Mouse (Mus musculus) cerebellum, adult 2 months (tissue): ENCODE measurements around the gene Dbndd2. TPM values are rescaled to one million over a fixed set of nuclear protein-coding genes. Genes with fewer than 3 reads are reported as not detected.

Experiments
- DNase-seq, 2 experiments: peaks; one replicate each; pipeline ENCODE4 v3.0.0; 2021
- H3K27ac ChIP-seq: fragments of 200-500 bp; 2 replicates; pipeline ENCODE4 v1.5.1; 2012; ENCODE audit warnings: low read length, control low read depth, inconsistent platforms; ENCODE audit not compliant: insufficient read depth
- H3K27me3 ChIP-seq: fragments of 200-500 bp; 2 replicates; pipeline ENCODE4 v1.6.1; 2012; ENCODE audit warnings: inconsistent platforms, mild to moderate bottlenecking, low read length, moderate library complexity; ENCODE audit not compliant: control insufficient read depth, insufficient read depth
- H3K4me1 ChIP-seq: fragments of 200-500 bp; 2 replicates; pipeline ENCODE4 v1.6.1; 2011; ENCODE audit warnings: low read length; ENCODE audit not compliant: control insufficient read depth, insufficient read depth
- H3K4me3 ChIP-seq: fragments of 200-500 bp; replicated peaks from 2 replicates; pipeline ENCODE3; 2011; ENCODE audit warnings: mild to moderate bottlenecking, low read depth, low read length, control low read depth; ENCODE audit not compliant: insufficient read depth
- CTCF ChIP-seq: fragments of 200-500 bp; IDR thresholded peaks from 2 replicates; pipeline ENCODE4 v1.5.1; 2011; ENCODE audit warnings: low read depth, mild to moderate bottlenecking, control low read depth, low read length, moderate library complexity, borderline replicate concordance; ENCODE audit not compliant: insufficient read depth
- POLR2A ChIP-seq: fragments of 200-500 bp; IDR thresholded peaks from 2 replicates; pipeline ENCODE4 v1.6.1; 2011; ENCODE audit warnings: low read length, control low read depth, borderline replicate concordance; ENCODE audit not compliant: insufficient read depth
- WGBS: fragments of 180-500 bp; shearing (Covaris S2); methylation state at CpG from one replicate; pipeline ENCODE4 v1.1.7; 2018; 5-methylcytosine and 5-hydroxymethylcytosine counted together
- polyA plus RNA-seq: library from polyadenylated mRNA; depleted of rRNA; stranded (reverse); fragments of >200 nt; gene quantifications from 2 replicates; pipeline ENCODE4 v1.2.3, GENCODE M21; 2012

Dbndd2 gene
- polyA plus RNA-seq, 1 experiment: 462 TPM

- Histone ChIP-seq H3K27me3 (no peaks in the 10 kb centered on the region), H3K4me1 (no peaks in the 10 kb centered on the region; the same call in 1 of the 2 replicates), H3K27ac (no peak within 1 kb of the TSS), H3K4me3 (peak within 1 kb of the TSS; percentile 1)
- WGBS: 4% methylated on average over 7 of the region's 7 CpGs
- no peak for DNase-seq
- no peak for TF ChIP-seq CTCF
- TF ChIP-seq POLR2A: no peak
These were observed 29.0 kb upstream of the Dbndd2 start, which contains the start of gene Sys1 for GRCm38 (mm10) chr2:164456864-164457300. TSS of gene Sys1 (plus strand) at chr2:164456964.

- TF ChIP-seq POLR2A (no peak), CTCF (no peak)
- Histone ChIP-seq H3K27ac (no peak overlapping the region), H3K27me3 (no peaks in the 10 kb centered on the region), H3K4me1 (peaks cover 5% of the 10 kb centered on the region; the same call in 1 of the 2 replicates), H3K4me3 (no peak overlapping the region)
- WGBS: 70% methylated on average over 7 of the region's 7 CpGs
- DNase-seq: no peak
These were observed 28.0 kb upstream of the Dbndd2 start for GRCm38 (mm10) chr2:164457942-164458341.

GRCm38 (mm10) chr2:164458535-164458934 lies 27.4 kb upstream of the Dbndd2 start:
- H3K27me3 ChIP-seq: no peaks in the 10 kb centered on the region
- no peak for DNase-seq
- no peak for TF ChIP-seq CTCF
- TF ChIP-seq POLR2A: no peak
- no peak overlapping the region for H3K27ac ChIP-seq
- 81% methylated on average over 8 of the region's 8 CpGs for WGBS
- peaks cover 5% of the 10 kb centered on the region; the same call in 1 of the 2 replicates for H3K4me1 ChIP-seq
- H3K4me3 ChIP-seq: no peak overlapping the region

GRCm38 (mm10) chr2:164460745-164461551 lies 25.0 kb upstream of the Dbndd2 start, which contains the start of gene Gm20458:
TSS of gene Gm20458 (plus strand) at chr2:164460967.
- TF ChIP-seq POLR2A (peak; percentile 59; the same call in 1 of the 2 replicates), CTCF (peak; percentile 80)
- Histone ChIP-seq H3K4me3 (peak within 1 kb of the TSS; percentile 79), H3K27me3 (no peaks in the 10 kb centered on the region), H3K4me1 (peaks cover 5% of the 10 kb centered on the region; the same call in 1 of the 2 replicates), H3K27ac (peak within 1 kb of the TSS; percentile 3; the same call in 1 of the 2 replicates)
- under 1% methylated on average over 76 of the region's 79 CpGs for WGBS
- peak; percentile 97 to 99 for DNase-seq

- TF ChIP-seq POLR2A (no peak), CTCF (no peak)
- Histone ChIP-seq H3K27me3 (no peaks in the 10 kb centered on the region), H3K4me3 (no peak overlapping the region), H3K27ac (no peak overlapping the region), H3K4me1 (peaks cover 5% of the 10 kb centered on the region; the same call in 1 of the 2 replicates)
- no peak for DNase-seq
These were observed 20.7 kb upstream of the Dbndd2 start for GRCm38 (mm10) chr2:164465161-164465560.

- 78% methylated on average over 5 of the region's 5 CpGs for WGBS
- Histone ChIP-seq H3K4me1 (peaks cover 5% of the 10 kb centered on the region; the same call in 1 of the 2 replicates), H3K27ac (no peak overlapping the region), H3K4me3 (no peak overlapping the region), H3K27me3 (no peaks in the 10 kb centered on the region)
- no peak for DNase-seq
- TF ChIP-seq CTCF: no peak
- no peak for TF ChIP-seq POLR2A
These were observed 19.1 kb upstream of the Dbndd2 start for GRCm38 (mm10) chr2:164466787-164467186.

GRCm38 (mm10) chr2:164470254-164470653 lies 15.7 kb upstream of the Dbndd2 start:
- WGBS: 23% methylated on average over 10 of the region's 10 CpGs
- DNase-seq: peak in 1 of 2 experiments; percentile 48

GRCm38 (mm10) chr2:164473624-164474023 lies 12.3 kb upstream of the Dbndd2 start, which contains the start of gene Trp53tg5:
TSS of gene Trp53tg5 (minus strand) at chr2:164473724.
- H3K27me3 ChIP-seq: no peaks in the 10 kb centered on the region
- no peak within 1 kb of the TSS for H3K4me3 ChIP-seq
- TF ChIP-seq POLR2A (no peak), CTCF (no peak)
- DNase-seq: no peak
- H3K4me1 ChIP-seq: no peaks in the 10 kb centered on the region
- H3K27ac ChIP-seq: no peak within 1 kb of the TSS
- 84% methylated on average over 6 of the region's 6 CpGs for WGBS

More at GRCm38 (mm10) chr2:164470254-164470653, 15.7 kb upstream of the Dbndd2 start:
- H3K27me3 ChIP-seq: no peaks in the 10 kb centered on the region
- no peak overlapping the region for H3K27ac ChIP-seq
- no peaks in the 10 kb centered on the region for H3K4me1 ChIP-seq
- TF ChIP-seq CTCF (peak; percentile 54; the same call in 1 of the 2 replicates), POLR2A (no peak)
- no peak overlapping the region for H3K4me3 ChIP-seq
